Mouse (Mus musculus) cortical plate, adult 2 months (tissue): ENCODE measurements around the gene Upf2.

Source experiments
- CTCF ChIP-seq: fragments of 200-500 bp; IDR thresholded peaks from 2 replicates; pipeline ENCODE4 v1.5.1; 2011; ENCODE audit warnings: mild to moderate bottlenecking, control low read depth, low read length; ENCODE audit not compliant: insufficient read depth; ENCODE audit errors: extremely low read depth
- POLR2A ChIP-seq: fragments of 200-500 bp; IDR thresholded peaks from 2 replicates; pipeline ENCODE4 v1.6.1; 2011; ENCODE audit warnings: mild to moderate bottlenecking, low read length, control low read depth; ENCODE audit not compliant: insufficient read depth; ENCODE audit errors: extremely low read depth

- TF ChIP-seq POLR2A (no peak), CTCF (no peak)
Measured at GRCm38 (mm10) chr2:6099443-6099842, 148.2 kb downstream of the Upf2 start.
